Mouse (Mus musculus): Measurements from ENCODE around the gene Fam32a. TPM values are rescaled to one million over a fixed set of nuclear protein-coding genes. Genes with fewer than 3 reads are reported as not detected.

The Fam32a gene
- polyA plus RNA-seq, 1 experiment from 2014 or later, result 69.3 TPM

DNA sequence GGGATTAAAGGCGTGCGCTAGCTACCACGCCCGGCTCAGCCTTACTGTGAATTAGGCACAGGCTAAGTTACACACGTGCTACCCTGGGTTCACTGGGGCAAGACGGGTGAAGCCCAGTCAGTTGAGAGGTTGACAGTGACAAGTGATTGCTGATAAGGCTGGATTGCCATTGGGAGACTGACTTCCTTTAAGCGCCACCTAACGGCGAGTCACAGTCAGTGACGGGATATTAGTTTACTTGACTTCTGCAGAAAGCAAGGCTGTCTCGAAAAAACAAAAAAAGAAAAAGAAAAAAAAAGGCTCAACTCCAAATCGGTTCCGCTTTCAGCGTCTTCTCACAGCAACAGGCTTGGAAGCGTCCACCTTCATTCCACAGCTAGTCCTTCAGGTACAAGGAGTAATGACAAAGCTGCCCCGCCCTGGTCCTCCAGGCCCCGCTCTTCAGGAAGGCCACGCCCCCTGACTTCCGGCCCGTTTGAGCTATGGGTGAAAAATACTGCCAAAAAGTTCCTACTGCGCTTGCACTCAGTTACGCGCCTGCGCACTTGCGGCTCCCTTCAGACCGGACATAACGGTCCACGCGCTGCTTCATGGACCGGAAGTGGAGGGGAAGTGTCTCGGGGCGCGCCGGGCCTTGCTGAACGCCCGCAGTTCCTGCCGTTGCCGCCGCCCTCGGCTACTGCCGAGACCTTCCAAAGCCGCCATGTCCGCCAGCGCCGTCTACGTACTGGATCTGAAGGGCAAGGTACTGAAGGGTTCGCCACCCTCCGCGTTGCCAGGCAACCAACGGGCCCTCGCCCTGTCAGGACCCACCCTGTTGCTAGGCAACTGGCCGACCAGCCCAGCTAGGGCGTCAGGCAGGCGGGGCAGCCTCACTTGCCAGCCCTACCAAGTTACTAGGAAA lies 20.2 kb downstream of the Fam32a start, which contains the start of gene Ap1m1:
Gene Ap1m1 (plus strand): TSS at position 520 of the 904 bp plus-strand sequence.
- DNase-seq (ENCODE audit: low spot score), result peak; percentile 99

DNA sequence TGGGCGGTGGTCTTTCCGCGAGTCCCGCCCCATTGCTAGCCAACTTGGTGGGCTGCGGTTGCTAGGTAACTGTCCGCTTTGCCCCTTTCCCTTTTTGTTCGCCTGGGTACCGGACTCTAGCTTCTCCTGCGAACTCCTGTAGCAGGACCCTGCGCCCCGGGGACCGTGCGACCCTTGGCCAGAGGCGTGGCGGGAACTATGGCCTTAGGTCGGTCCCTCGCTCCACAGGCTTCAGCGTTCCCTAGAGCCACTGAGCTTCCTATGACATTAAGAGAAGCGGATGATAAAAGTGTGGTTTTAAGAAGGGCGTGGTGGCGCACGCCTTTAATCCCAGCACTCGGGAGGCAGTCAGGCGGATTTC lies 20.9 kb downstream of the Fam32a start:
- no peak for DNase-seq (ENCODE audit: low spot score)

DNA sequence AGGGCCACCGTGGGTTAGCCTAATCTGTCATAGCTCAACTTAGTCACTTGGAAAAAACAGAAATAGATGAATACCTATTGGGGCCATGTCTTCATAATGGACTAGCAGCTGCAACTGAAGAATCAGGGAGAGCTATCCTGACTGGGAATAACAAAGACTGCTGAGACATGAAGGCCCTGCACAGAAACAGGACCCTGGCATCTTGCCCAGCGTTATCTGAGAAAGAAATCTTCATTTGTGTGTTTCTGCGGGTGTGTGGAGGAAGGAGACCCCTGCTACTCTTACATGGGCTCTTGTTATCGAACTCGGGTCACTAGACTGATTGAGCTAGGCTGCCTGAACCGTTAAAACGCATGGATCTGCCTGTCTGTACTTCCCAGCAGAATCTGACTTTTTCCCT lies 21.4 kb downstream of the Fam32a start:
- DNase-seq (ENCODE audit: low spot score), result no peak

DNA sequence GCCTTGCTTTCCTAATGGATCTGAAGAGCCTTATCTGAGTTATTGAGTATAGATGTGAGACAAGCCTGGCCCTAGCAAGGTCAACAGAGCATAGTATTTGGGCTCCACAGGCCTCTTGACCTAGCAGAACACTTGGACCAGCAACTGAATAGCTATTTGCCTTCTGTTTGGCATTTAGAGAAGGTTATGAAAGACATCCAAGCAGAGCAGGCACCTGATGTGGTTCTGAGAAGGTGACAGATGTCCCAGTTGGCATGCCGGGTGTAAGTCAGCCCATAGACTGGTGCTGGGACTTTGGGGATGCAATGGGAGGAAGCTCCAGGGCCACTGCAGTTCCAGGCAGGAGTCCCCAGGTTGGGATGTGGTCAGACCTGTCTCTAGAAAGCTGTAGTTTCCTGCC lies 22.7 kb downstream of the Fam32a start:
- DNase-seq (ENCODE audit: low spot score), result no peak

DNA sequence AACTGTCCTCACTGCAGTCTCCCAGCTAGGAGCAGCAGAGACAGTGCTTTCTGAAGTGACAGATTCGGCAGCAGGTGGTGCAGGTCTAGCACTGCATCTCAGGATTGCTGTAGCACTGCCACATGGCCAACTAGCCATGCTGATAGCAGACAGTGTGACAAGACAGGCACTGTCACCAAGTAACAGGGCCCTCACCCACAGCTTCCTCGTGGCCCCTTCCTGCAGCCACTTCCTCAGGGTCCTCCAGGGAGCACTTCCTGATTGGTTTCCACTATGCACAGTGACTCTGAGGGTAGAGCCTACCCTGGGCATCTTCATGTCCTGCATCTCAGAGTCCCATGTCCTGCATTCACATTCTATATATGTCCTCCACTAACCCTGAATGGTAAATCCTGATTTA lies 25.1 kb downstream of the Fam32a start:
- no peak for DNase-seq (ENCODE audit: low spot score)

DNA sequence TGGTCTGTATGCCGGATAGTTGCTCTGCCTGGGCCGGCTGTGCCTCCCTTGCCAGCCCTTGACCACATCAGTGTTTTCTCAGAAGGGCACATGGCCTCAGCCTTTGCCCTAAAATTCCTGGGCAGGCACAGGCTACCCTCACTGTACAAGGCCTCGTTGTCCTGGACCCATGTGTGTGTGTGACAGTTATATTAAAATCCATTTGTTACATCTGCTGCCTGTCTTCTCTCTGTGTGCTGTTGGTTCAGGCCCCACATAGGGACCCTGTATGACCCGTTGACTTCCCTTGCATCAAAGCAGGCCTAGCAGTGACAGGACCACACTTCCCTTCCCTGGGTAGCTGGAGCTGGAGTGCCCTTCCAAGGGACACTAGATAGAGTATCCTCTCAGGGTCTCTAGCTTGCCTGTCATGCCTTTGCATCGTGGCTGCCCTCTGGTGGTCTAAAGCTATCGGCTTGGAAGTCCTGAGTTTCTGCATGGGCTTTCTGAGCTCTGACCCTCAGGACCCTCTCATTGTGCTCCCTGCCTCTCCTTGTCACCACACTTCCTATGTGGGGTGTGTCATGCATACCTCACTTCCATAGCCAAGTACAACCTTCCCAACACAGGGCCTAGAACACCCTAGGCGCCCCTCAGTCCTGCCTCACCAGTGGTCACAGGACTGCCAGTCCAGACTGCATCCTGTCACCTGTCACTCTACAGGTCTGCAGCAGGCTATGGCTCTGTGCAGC lies 37.8 kb downstream of the Fam32a start:
- DNase-seq (ENCODE audit: low spot score), result peak; percentile 52

DNA sequence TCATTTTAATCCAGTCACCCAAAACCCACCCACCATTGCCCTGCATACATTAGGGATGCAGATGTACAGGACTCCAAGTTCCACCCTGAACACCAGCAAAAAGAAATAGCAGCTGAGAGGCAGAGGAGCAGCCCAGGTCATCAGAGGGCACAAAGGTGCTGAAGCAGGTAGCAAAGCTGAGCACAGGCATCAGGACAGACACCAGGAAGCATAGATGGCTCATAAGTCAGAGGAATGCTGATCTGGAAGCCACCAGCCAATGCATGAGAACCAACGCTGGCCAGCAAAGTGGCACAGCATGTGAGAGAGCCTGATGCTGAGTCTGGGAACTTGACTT lies 38.3 kb downstream of the Fam32a start:
- DNase-seq (ENCODE audit: low spot score), result no peak

DNA sequence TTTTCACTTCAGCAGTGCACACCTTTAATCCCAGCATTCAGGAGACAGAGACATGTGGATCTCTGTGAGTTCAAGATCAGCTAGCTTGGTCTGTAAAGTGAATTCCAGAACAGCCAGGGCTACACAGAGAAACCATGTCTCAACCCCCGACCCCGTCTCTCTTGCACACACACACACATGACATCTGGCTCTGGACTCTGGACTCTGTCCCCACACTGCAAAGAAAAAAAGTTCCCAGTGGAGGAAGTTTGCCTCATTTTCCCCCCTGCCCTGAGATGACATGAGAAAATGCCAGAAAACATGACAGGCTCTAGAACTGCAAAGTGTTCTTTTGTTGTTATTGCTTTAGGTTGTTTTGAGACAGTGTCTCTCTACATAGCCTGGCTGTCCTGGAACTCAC lies 40.3 kb downstream of the Fam32a start:
- no peak for DNase-seq (ENCODE audit: low spot score)

DNA sequence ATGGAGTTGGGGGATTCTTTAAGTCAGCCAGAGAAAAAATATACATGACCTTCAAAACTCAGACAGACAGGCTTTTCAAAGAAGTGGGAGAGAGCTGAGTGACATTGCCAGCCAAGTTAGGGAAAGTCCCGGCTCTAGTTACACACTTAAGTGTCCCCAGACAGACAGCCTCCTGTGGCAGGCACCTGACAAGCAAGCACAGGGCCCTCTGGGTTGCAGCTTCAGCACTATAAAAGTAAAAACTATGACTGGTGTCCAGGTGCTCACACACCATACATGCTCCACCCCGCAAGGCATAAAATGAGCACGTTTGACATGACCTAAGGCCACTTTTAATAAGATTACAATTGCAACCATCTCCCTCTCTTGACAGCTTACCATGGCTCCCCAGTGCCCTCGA lies 41.1 kb downstream of the Fam32a start:
- no peak for DNase-seq (ENCODE audit: low spot score)

DNA sequence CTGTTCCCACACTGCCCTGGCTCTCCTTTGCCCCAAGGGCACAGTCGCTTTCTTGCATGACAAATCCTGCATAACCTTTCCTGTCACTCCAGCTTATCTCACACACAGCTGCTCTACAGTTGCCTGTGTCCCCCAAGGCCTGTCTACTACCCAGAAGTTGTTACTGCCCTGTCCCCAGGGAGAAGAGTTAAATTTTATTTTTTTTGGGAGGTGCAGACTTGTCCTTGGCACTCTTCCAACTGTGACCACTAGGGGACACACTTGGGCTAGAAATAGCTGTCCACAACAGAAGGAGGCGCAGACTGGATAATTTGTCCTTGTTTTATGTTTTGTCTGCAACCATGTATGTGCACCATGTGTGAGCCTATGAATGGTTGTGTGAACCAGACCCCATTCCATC lies 41.5 kb downstream of the Fam32a start:
- DNase-seq (ENCODE audit: low spot score), result peak; percentile 80

DNA sequence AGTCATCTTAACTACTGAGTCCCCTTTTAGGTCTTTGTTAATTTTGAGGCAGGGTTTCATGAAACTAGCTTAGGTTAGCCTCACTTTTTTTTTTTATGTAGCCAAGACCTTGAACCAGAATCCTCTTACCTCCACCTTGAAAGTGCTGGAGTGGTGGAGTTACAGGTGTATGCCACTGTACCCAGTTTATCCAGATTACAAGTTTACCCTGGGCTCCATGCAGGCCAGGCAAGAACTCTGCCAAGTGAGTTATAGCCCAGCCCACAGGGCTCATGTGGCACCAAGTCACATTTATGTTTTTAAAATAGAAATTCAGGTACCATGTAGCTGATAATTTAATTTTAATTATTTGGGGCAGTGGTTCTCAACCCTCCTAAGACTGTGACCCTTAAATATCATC lies 41.9 kb downstream of the Fam32a start:
- DNase-seq (ENCODE audit: low spot score), result no peak

DNA sequence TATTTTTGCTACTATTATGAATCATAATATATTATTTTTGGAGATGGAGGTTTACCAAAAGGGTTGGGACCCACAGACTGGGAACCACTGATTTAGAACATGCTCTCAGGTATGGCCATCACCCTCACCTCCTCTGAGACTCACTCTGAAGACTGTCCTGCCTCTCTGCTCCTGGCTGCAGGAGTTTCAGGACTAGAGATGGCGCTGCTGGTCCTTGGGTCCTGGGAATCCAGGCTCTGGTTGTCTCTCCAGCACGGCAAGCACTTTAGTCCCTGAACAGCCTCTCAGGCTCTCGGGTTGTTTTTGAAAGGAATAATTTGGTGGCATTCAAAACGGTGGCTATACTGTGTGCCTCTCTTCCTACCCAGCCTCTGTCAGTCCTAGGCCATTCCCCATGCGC lies 42.3 kb downstream of the Fam32a start:
- no peak for DNase-seq (ENCODE audit: low spot score)

DNA sequence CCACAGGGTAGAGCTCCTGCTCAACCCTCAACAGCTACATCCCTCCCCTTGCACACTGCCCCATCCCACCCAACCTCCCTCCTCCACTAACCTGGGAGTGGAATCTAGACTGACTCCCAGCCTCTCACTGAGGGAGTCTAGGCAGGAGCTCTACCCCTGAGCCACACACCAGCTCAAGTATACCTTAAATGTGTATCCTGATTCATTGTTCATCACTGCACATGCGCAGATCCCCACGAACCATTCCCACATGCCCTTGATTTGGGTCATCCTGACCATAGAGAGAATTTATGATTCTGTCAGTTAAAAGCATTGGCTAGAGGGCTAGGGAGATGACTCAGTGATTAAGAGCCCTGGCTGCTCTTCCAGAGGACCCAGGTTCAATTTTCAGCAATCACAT lies 43.2 kb downstream of the Fam32a start:
- no peak for DNase-seq (ENCODE audit: low spot score)

DNA sequence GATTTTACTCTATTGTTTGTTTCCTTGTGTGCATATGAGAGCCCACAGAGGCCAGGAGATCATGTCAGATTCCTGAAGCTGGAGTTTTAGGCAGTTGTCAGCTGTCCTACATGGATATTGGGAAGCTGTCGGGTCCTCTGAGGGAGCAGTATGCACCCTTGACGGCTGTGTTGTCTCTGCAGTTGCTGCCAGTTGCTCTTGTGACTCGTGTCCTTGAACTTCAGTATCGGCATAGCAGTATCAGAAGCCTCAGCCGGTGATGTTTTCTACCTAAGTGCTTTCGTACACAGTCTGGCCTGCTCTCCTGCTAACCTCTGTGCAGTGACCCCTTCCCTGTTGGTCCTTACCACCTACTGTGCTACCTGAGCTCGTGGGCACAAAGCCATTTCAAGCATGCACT lies 43.9 kb downstream of the Fam32a start:
- no peak for DNase-seq (ENCODE audit: low spot score)

DNA sequence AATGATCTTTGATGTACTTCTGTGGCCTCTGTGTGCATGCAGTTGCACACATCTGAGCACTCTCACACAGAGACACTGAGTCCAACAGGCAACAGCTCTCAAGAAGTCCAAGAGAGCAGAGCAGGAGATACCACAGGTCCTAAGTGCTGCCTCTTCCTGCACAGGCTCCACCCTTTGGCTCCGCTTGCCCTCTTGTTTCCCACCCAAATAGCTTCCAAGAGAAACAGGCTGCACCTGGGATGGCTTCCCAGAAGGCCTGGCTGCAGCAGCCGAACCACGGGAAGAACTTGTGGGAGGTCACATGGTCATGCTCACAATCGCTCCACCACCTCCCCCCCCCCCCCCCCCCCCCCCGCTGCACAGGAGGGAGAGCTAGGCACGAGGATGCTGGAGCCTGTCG lies 45.8 kb downstream of the Fam32a start:
- no peak for DNase-seq (ENCODE audit: low spot score)

DNA sequence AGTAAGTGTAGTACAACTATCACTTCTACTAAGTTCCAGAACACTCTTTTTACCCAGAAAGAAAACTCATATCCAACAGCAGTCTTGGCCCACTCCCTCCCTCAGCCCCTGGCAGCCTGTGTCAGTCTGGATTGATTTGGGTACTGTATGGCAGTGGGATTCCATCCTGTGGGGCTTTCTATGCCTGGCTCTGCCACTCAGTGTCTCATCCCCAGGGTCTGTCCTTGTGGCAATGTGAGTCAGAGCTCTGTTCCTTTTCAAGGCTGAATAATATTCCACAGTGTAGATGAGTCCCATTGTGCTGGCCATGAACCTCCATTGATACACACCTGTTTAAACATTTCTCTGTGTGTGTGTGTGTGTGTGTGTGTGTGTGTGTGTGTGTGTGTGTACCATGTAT lies 47.1 kb downstream of the Fam32a start:
- DNase-seq (ENCODE audit: low spot score), result no peak

DNA sequence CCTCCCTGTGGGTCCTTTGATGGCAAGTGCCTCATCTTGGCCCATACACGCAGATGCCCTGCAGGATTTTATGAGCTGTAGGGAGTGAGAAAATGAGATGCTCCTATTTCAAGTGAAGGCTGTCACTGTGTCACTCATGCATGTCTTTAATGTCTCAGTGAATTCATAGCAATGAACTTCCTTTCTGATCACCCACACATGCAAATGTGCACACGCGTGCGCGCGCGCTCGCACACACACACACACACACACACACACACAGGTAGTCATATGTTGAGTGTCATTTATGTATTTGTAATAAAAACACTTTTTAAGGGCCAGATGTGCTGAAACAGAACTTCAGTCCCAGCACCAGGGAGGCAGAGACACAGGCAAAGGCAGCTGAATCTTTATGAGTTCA lies 47.6 kb downstream of the Fam32a start:
- no peak for DNase-seq (ENCODE audit: low spot score)

DNA sequence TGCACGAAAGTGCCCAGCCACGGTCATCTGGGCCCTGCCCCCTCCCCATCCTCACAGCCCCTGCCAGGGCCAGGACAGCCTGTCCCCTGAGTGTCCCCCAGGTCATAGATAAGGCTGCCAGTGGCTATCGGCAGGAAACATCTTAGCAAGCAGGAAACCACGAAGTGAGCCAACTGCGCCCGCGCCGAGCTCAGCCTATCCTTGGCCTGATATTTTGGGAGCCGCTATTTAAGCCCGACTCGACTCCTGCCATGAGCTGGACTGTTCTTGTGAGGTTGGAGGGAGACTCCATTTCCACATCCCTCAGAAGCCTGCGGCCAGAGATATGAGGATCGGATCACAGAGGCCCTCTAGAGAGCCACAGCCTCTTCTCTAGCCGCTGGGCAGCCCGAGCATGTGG lies 48.8 kb downstream of the Fam32a start:
- DNase-seq (ENCODE audit: low spot score), result no peak

DNA sequence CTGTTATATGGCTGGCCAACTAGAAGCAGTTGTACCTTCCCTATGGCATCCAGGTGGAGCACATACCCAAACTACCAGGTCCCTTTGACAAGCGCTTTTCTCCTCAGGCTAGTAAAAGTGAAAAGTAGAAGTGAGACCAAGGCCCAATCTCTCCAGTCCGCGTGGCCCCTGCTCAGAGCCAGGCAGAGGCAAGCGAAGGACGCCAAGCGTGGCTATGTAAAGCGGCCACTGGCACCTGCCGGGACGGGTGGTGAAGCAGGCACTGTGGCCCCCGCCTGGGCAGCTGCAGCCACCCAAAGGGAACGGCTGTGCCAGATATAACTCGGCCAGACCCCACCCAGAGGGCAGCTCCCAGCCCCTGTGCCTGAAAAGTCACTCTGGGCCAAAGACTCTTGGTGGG lies 51.1 kb downstream of the Fam32a start:
- DNase-seq (ENCODE audit: low spot score), result no peak

DNA sequence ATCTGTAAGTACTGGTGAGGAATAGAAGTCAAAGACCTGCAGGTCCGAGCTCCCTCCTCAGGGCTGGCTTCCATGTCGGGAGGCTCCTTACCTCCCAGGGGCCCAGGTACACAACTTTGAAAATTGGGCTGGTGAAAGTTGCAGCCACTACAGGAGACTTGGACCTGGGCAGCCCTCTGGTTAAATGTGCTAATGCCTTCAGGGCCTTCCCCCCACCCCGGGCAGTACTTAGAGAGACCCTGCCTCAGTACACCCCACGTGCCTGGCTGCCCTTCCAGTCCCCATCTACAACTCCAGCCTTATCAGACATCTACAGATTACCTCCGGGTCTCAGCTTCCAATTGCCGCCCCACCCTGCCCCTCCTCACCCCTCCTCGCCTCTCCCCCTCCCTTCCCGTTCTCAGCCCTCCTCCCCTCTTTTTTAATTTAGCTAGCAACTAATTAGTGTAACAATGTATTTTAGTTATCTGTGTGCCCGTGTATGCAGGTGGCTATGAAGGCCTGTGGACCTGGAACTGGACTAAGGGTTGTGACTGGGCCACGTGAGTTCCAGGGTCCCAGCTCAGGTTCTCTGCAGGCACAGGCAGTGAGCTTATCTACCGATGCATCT lies 51.6 kb downstream of the Fam32a start:
- no peak for DNase-seq (ENCODE audit: low spot score)

DNA sequence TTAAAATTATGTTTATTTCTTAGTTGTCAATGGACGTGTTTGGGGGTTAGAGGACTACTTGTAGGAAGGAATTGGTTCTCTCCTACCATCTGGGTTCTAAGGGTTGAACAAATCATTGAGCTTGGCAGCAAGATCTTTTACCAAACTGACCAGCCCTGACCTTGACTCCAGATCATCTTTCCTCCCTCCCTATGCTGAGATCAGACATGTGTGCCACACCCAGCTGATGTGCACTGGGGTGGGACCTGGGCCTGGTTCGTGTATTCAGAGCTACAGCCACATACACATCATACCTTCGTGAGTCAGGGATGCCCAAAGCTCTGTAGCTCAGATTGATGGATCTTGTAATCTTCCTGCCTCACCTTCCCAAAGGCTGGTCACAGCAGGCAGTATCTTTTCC lies 52.2 kb downstream of the Fam32a start:
- DNase-seq (ENCODE audit: low spot score), result no peak

DNA sequence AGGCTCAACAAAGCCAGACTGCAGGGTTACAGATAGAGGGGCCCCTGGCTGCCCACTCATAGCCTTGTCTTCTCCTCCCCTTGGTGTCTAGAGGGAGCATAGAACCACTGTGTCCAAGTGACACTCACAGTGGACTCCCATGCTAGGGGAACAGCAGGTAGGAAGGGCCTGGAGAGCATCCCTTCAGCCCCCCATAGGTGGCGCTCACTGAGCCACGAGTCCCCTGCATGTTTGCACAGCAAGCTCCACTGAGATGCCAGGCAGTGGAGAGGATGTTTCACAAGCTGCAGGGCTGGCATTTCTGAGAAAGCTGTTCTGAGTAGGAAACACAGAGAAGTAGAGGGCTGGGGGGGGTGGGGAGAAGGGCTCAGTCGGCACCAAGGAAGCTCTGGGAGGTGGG lies 52.8 kb downstream of the Fam32a start:
- DNase-seq (ENCODE audit: low spot score), result peak; percentile 84

Data from thymus, postnatal 0 days (tissue).